Mouse (Mus musculus) forebrain, postnatal 0 days (tissue): ENCODE data around the gene Adamts17. TPM values are rescaled to one million over a fixed set of nuclear protein-coding genes. Genes with fewer than 3 reads are reported as not detected.
A peak's percentile ranks its signal among the peaks of the same experiment; 100 is the strongest.

Experiments used
- ATAC-seq: fragments of 200-750 bp; cut with Nextera tagmentation; 2 replicates; pipeline ENCODE4 v1.8.0; 2017; ENCODE audit warnings: mild to moderate bottlenecking, moderate library complexity
- DNase-seq: peaks from one replicate; pipeline ENCODE4 v3.0.0-alpha.2; 2015
- H3K27ac ChIP-seq: fragments of 300-500 bp; sonication (generic); 2 replicates; pipeline ENCODE4 v1.5.1; 2014; ENCODE audit warnings: low read depth, mild to moderate bottlenecking, antibody characterized with exemption, low read length, moderate library complexity, mixed read lengths
- H3K27me3 ChIP-seq: fragments of 300-500 bp; sonication (generic); 2 replicates; pipeline ENCODE4 v1.6.1; 2014; ENCODE audit warnings: mild to moderate bottlenecking, low read length, mixed read lengths; ENCODE audit not compliant: insufficient read depth
- H3K36me3 ChIP-seq: fragments of 300-500 bp; sonication (generic); 2 replicates; pipeline ENCODE4 v1.6.1; 2014; ENCODE audit warnings: mild to moderate bottlenecking, moderate library complexity; ENCODE audit not compliant: insufficient read depth
- H3K4me1 ChIP-seq: fragments of 300-500 bp; sonication (generic); 2 replicates; pipeline ENCODE4 v1.6.1; 2014; ENCODE audit warnings: antibody characterized with exemption; ENCODE audit not compliant: insufficient read depth
- H3K4me2 ChIP-seq: fragments of 300-500 bp; sonication (generic); 2 replicates; pipeline ENCODE4 v1.6.1; 2014; ENCODE audit warnings: low read depth, mild to moderate bottlenecking, moderate library complexity
- H3K4me3 ChIP-seq: fragments of 300-500 bp; sonication (generic); 2 replicates; pipeline ENCODE4 v1.5.1; 2014; ENCODE audit warnings: low read depth, low read length, mixed read lengths
- H3K9ac ChIP-seq: fragments of 300-500 bp; sonication (generic); 2 replicates; pipeline ENCODE4 v1.6.1; 2014; ENCODE audit warnings: mild to moderate bottlenecking
- H3K9me3 ChIP-seq: fragments of 300-500 bp; sonication (generic); 2 replicates; pipeline ENCODE4 v1.6.1; 2016; ENCODE audit warnings: low read length
- CTCF ChIP-seq: sonication (generic); IDR thresholded peaks from 2 replicates; pipeline ENCODE4 v1.5.1; 2016; ENCODE audit warnings: antibody characterized with exemption, control low read depth, low read depth
- WGBS: fragments of 180-500 bp; shearing (Covaris S2); extraction: QIAGEN DNeasy Blood & Tissue Kit; methylation state at CpG from one replicate; pipeline ENCODE4 v1.1.7; 2014; 5-methylcytosine and 5-hydroxymethylcytosine counted together
- polyA plus RNA-seq: library from polyadenylated mRNA; unstranded; fragments of >200 nt; fragmentation: Nextera tagmentation; extraction: Ambion mirVana; gene quantifications from 2 replicates; pipeline ENCODE4 v1.2.1, GENCODE M21; 2015
- total RNA-seq: library from RNA; depleted of rRNA; stranded (reverse); fragments of >200 nt; gene quantifications from 2 replicates; pipeline ENCODE4 v1.2.3, GENCODE M21; 2014

The Adamts17 gene
- total and polyA plus RNA-seq, 2 experiments from 2014 or later = 4.1 to 12.6 TPM

DNA sequence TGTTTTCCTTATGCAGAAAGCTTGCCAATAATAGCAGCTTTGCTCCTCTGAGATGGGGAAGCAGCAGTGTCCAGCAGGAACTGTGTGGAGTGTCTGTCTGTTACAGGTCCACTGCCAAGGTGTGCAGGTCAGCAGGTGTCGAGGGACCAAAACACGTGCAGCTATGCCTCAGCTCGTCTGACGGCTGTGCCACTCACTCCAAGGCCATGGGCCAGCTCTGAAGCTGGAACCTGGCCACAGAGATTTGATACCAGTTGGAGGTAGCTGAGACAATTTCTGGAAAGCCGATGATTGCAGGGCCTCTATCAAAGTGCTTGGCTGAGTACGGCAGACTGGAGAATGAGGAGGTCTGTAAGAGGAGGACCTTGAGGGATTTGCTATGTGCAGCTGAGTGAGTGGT lies 24.0 kb upstream of the Adamts17 start:
- H3K36me3 ChIP-seq = no peaks in the 10 kb centered on the region
- no peak overlapping the region for H3K9ac ChIP-seq
- H3K27me3 ChIP-seq = no peaks in the 10 kb centered on the region
- TF ChIP-seq CTCF = no peak
- ATAC-seq = no peak
- WGBS = 72% methylated on average over 6 of the region's 6 CpGs
- no peak overlapping the region for H3K4me2 ChIP-seq
- no peaks in the 10 kb centered on the region for H3K9me3 ChIP-seq
- DNase-seq = no peak
- H3K27ac ChIP-seq = no peak overlapping the region
- H3K4me3 ChIP-seq = no peak overlapping the region
- H3K4me1 ChIP-seq = no peaks in the 10 kb centered on the region

DNA sequence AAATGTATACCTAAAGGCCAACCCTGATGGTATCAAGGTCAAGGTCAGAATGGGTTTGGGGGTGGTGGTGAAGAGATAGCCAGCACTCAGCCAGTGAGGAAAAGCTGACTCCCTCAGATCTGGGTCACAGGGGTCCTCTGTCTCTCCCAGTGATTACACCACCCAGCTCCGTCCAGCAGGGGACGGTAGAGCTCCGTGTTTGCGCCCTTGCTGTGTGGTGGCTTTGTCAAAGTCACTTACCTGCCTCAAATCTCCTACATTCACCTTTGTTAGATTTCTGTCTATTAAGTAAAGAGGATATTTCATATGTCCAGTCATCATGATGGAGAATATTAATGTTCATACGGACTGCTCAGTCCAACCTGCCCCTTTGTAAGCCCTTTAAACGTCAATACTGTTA lies 19.5 kb upstream of the Adamts17 start:
- TF ChIP-seq CTCF = peak; percentile 86
- Histone ChIP-seq H3K9ac (no peak overlapping the region), H3K4me3 (no peak overlapping the region), H3K36me3 (no peaks in the 10 kb centered on the region), H3K27me3 (no peaks in the 10 kb centered on the region), H3K9me3 (no peaks in the 10 kb centered on the region), H3K4me2 (no peak overlapping the region), H3K27ac (no peak overlapping the region), H3K4me1 (no peaks in the 10 kb centered on the region)
- no peak for ATAC-seq
- WGBS = 23% methylated on average over 6 of the region's 6 CpGs
- DNase-seq = peak; percentile 35

DNA sequence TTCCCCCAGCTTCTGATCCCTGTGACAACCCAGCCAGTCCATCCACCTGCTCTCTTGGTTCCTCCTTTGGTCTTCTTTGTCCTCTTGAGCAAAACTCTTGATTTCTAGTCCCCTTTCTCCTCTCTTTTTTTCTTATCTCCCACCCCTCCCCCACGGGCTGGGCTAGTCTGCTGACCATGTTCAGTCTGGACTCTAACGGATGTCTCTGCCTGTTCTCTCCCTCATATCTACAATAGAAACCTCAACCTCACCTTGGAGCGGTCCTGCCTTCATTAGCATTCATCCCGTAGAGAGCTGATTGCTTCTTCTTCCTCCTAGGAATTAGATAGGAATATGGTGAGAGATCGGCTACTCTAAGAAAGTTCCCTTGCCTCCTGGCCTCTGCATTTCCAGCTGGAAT lies 8.7 kb upstream of the Adamts17 start:
- ATAC-seq (no peak), DNase-seq (no peak)
- Histone ChIP-seq H3K27ac (no peak overlapping the region), H3K9me3 (no peaks in the 10 kb centered on the region), H3K27me3 (no peaks in the 10 kb centered on the region), H3K9ac (no peak overlapping the region), H3K4me1 (0 out of 2 replicates have a peak, but pooled peaks cover 5% of the 10 kb centered on the region), H3K36me3 (no peaks in the 10 kb centered on the region), H3K4me2 (no peak overlapping the region), H3K4me3 (no peak overlapping the region)
- no peak for TF ChIP-seq CTCF
- WGBS = 61% methylated on average over 5 of the region's 5 CpGs

DNA sequence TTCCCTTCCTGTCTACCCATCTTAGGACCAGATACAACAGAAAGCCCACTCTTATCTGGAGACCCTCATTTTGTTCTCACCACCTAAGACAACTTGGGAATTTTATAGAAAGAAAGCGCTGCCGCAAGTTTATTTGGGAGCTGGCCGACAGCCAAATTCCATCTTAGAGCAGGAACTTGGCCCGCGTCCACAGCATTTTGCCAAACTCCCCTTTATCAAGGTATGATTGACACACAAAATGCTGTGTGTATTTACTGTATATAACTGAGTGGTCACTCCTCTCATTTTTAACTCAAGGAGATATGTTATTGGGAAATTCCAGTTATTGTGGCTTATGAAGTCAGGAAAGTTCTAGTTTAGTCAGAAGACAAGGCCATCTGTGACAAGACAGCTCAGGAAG lies 8.2 kb upstream of the Adamts17 start:
- DNase-seq (peak; percentile 50), ATAC-seq (no peak)
- Histone ChIP-seq H3K4me2 (no peak overlapping the region), H3K27me3 (no peaks in the 10 kb centered on the region), H3K9ac (no peak overlapping the region), H3K4me1 (0 out of 2 replicates have a peak, but pooled peaks cover 5% of the 10 kb centered on the region), H3K36me3 (no peaks in the 10 kb centered on the region), H3K27ac (no peak overlapping the region), H3K4me3 (no peak overlapping the region), H3K9me3 (no peaks in the 10 kb centered on the region)
- WGBS = 22% methylated on average over 5 of the region's 5 CpGs
- TF ChIP-seq CTCF = no peak

DNA sequence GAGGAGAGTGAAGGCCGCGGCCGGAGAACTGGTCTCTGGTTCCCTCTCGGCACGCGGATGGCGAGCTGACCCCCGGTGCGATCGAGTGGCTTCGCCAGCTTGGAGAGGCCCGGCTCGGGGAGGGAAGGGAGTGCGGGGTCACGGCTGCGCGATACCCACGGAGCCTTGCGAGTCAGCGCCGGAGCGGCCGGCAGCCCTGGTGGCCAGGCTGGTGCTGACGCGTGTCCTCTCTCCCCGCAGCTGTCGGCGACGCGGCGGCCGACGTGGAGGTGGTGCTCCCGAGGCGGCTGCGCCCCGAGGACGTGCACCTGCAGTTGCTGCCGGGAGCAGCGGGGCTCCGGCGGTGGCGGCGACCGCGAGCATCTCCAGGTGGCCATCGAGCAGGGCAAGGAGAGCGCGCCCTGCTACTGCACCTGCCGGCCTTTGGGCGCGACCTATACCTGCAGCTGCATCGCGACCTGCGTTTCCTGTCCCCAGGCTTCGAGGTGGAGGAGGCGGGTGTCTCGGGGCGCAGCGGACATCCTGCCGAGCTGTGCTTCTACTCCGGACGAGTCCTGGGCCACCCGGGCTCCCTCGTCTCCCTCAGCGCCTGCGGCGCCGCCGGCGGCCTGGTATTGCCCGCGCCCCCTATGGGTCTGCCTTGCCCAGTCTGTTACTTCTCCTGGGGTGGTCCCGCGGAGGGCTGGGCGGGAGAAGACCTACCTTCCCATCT lies 629 bp downstream of the Adamts17 start:
- Histone ChIP-seq H3K27me3 (no peaks in the 10 kb centered on the region), H3K36me3 (no peaks in the 10 kb centered on the region), H3K4me3 (peak overlapping the region; percentile 63), H3K27ac (no peak overlapping the region), H3K9me3 (no peaks in the 10 kb centered on the region), H3K4me2 (peak overlapping the region; percentile 100), H3K4me1 (peaks cover 3% of the 10 kb centered on the region; the same call in 1 of the 2 replicates), H3K9ac (peak overlapping the region; percentile 57)
- DNase-seq (peak; percentile 47), ATAC-seq (peak; percentile 28)
- TF ChIP-seq CTCF = peak; percentile 52
- under 1% methylated on average over 75 of the region's 76 CpGs for WGBS

DNA sequence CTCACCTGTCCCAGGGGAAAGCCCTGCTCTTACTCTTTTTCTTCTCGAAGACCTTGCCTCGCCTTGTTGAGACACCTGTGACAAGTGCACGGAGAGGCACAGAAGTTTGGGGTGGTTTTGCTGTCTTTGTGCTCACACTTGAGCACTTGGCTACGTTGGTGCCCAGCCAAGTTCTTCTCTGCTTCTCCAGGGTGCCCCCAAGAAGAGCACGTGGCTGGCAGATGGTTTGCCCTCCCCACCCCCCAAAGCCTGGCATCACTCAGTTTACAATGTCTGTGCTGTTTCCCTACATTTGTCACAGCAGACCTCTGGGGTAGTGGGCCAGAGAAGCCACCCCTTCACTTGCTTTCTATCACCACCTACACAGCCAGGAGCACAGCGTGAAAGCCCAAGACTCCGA lies 1.6 kb downstream of the Adamts17 start:
- Histone ChIP-seq H3K4me1 (peaks cover 3% of the 10 kb centered on the region; the same call in 1 of the 2 replicates), H3K9ac (no peak overlapping the region), H3K4me2 (peak overlapping the region; percentile 100), H3K4me3 (no peak overlapping the region), H3K27me3 (no peaks in the 10 kb centered on the region), H3K27ac (no peak overlapping the region), H3K36me3 (no peaks in the 10 kb centered on the region), H3K9me3 (no peaks in the 10 kb centered on the region)
- ATAC-seq = no peak
- TF ChIP-seq CTCF = no peak
- peak; percentile 40 for DNase-seq
- WGBS = 55% methylated on average over 7 of the region's 7 CpGs

DNA sequence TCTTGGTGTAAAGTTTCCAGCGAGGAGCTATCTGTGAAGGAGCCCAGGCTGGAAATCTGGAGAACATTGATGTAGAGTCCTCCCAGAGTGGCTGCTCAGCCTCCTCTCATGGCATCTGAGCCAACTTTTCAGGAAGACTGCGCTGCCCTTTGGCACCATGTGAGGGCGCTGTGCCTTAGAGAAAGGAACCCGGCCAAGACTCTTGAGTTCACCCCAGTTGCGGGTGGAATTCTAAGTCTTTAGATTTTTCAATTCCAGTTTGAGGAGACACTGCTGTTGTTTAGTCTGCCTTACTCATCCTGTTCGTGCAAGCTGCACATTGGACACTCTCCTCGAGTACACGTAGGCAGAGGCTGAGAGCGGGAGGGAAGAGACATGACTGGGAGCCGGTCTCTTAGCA lies 2.5 kb downstream of the Adamts17 start:
- peaks cover 3% of the 10 kb centered on the region; the same call in 1 of the 2 replicates for H3K4me1 ChIP-seq
- ATAC-seq = no peak
- no peaks in the 10 kb centered on the region for H3K9me3 ChIP-seq
- no peak overlapping the region for H3K4me3 ChIP-seq
- no peak overlapping the region; the same call in 1 of the 2 replicates for H3K4me2 ChIP-seq
- no peak overlapping the region for H3K9ac ChIP-seq
- 48% methylated on average over 10 of the region's 10 CpGs for WGBS
- no peaks in the 10 kb centered on the region for H3K27me3 ChIP-seq
- H3K36me3 ChIP-seq = no peaks in the 10 kb centered on the region
- H3K27ac ChIP-seq = no peak overlapping the region
- TF ChIP-seq CTCF = peak; percentile 78
- peak; percentile 87 for DNase-seq
